Mouse (Mus musculus) T-cell, adult 2 months (primary cell): ENCODE results near the gene BC107364.
A peak's percentile ranks its signal among the peaks of the same experiment; 100 is the strongest.
"Not testable (repeated sequence)": the region's sequence is repeated elsewhere in the genome, so short reads cannot be mapped to it uniquely, and the experiment has no call there.

ENCODE experiments used
- DNase-seq: peaks from one replicate; pipeline ENCODE4 v3.0.0; 2022; ENCODE audit warnings: low spot score

Gene BC107364

GRCm38 (mm10) chr3:96452262-96452661 is at the start of gene BC107364:
Gene BC107364, minus strand, starts transcription at chr3:96452306.
- not testable (repeated sequence) for DNase-seq

- DNase-seq: peak; percentile 87
Measured at GRCm38 (mm10) chr3:96501391-96502115, 49.4 kb upstream of the BC107364 start.

- DNase-seq: peak; percentile 79
Measured at GRCm38 (mm10) chr3:96500691-96501265, 48.7 kb upstream of the BC107364 start.

- peak; percentile 94 for DNase-seq
Measured at GRCm38 (mm10) chr3:96500289-96500621, 48.1 kb upstream of the BC107364 start.

- peak; percentile 80 for DNase-seq
Measured at GRCm38 (mm10) chr3:96499481-96500288, 47.6 kb upstream of the BC107364 start.

GRCm38 (mm10) chr3:96498476-96499245 is 46.6 kb upstream of the BC107364 start:
- no peak for DNase-seq

GRCm38 (mm10) chr3:96497451-96498028 is 45.4 kb upstream of the BC107364 start:
- DNase-seq: peak; percentile 73

GRCm38 (mm10) chr3:96496620-96497275 is 44.6 kb upstream of the BC107364 start:
- DNase-seq: not testable (repeated sequence)

- no peak for DNase-seq
Measured at GRCm38 (mm10) chr3:96496216-96496615, 44.1 kb upstream of the BC107364 start.

GRCm38 (mm10) chr3:96495490-96496210 is 43.5 kb upstream of the BC107364 start:
- DNase-seq: no peak

- no peak for DNase-seq
Measured at GRCm38 (mm10) chr3:96494912-96495311, 42.8 kb upstream of the BC107364 start.

GRCm38 (mm10) chr3:96494456-96494855 is 42.4 kb upstream of the BC107364 start:
- DNase-seq: not testable (repeated sequence)

GRCm38 (mm10) chr3:96489636-96490035 is 37.5 kb upstream of the BC107364 start:
- DNase-seq: not testable (repeated sequence)

- peak; percentile 59 for DNase-seq
Measured at GRCm38 (mm10) chr3:96488907-96489629, 37.0 kb upstream of the BC107364 start.

GRCm38 (mm10) chr3:96488290-96488906 is 36.3 kb upstream of the BC107364 start:
- not testable (repeated sequence) for DNase-seq

GRCm38 (mm10) chr3:96487596-96488289 is 35.6 kb upstream of the BC107364 start:
- peak; percentile 67 for DNase-seq

- DNase-seq: not testable (repeated sequence)
Measured at GRCm38 (mm10) chr3:96486828-96487559, 34.9 kb upstream of the BC107364 start.
